Mouse (Mus musculus): ENCODE measurements at regions not wholly inside any gene's neighbourhood (a gene's known extent, or its start where the extent isn't known, plus 50 kb on each side); places are given as distances from the start of the nearest gene placed in this dataset.

- intact Hi-C loops (cut with DNase I) = no loop called here
- DNase-seq (ENCODE audit: extremely low spot score in 1 of 2, low spot score in 2 of 2) = no peak
These were observed 129.9 kb downstream of the Ndufa10 start for GRCm38 (mm10) chr1:92343768-92344167.

GRCm38 (mm10) chr1:92343161-92343598 lies 130.5 kb downstream of the Ndufa10 start:
- no peak for DNase-seq (ENCODE audit: extremely low spot score in 1 of 2, low spot score in 2 of 2)
- intact Hi-C loops (cut with DNase I) = no loop called here

DNA sequence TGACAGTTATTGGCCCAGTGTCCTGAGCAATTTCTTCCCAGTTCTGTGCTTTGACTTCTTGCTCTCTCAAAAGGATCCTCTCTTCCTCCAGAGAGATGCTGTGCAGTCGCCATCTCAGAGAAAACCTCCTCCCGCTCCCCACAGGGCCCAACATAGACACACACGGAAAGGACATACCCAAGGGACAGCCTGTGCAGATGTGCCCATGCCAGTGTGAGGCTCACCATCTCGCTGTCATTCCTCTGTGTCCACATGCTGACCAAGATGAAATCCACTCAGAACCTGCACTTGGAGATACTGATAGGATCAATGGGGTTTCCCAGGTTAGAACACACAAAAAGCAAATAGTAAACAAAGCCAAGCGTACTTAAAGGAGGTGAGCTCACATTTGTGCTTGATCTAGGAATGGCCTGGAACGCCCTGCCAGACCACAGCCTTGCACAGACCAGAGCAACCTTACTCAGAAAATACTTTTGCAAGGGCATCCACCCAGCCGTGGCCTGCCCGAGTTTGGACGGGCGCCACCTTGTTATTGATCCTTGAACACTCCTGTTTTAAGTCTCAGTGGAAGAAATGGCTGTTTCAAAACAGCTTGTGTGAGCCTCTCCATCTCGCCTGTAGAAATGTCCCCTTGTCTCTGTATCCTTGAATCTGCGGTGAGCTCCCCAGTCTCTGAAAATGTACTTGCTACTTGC lies 131.7 kb downstream of the Ndufa10 start:
- DNase-seq (ENCODE audit: extremely low spot score in 1 of 2, low spot score in 2 of 2) = peak in 1 of 2 experiments; percentile 24
- intact Hi-C loops (cut with DNase I) = no loop called here

DNA sequence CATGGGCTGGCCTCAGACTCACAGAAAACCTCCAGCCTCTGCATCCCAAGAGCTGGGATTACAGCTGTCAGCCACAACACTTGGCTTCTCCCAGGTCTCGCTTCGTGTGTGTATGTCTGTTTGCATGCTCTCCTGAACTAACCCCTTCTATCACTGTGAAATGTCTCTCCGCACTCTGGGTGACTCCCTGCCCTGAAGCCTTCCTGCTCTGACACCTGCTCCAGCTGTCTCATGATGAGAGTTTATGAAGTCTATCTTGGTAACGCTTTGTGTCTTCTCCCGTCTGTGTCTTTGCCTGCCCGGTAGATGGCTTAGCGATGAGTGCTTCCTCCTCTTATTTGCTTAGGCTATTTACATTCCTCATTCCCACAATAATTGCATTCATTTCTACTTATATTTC lies 133.0 kb downstream of the Ndufa10 start:
- DNase-seq (ENCODE audit: extremely low spot score in 1 of 2, low spot score in 2 of 2) = peak in 1 of 2 experiments; percentile 13
- intact Hi-C loops (cut with DNase I) = no loop called here

- intact Hi-C loops (cut with DNase I) = no loop called here
- DNase-seq (ENCODE audit: extremely low spot score in 1 of 2, low spot score in 2 of 2) = no peak
These were observed 135.1 kb downstream of the Ndufa10 start for GRCm38 (mm10) chr1:92338589-92338988.

DNA sequence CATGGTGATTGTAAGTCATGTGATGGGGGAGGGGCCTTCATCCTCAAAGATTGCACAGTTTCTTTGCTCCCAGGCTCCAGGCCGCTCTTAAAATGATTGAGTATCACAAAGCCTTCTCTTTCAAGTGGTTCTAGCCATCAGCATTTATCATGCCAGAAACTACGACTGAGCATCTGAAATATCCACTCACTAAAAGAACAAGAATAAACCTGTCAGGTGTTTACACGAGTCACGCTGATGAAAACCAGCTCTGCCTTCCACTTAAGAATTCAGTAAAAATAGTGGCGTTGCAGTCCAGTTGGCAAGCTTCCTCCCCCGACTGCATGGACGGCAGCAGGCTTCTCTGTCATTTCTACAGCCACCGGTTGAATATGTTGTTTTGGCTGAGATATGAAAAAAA lies 136.2 kb downstream of the Ndufa10 start:
- DNase-seq (ENCODE audit: extremely low spot score in 1 of 2, low spot score in 2 of 2) = no peak
- intact Hi-C loops (cut with DNase I) = no loop called here

- intact Hi-C loops (cut with DNase I) = no loop called here
- peak in 1 of 2 experiments; percentile 18 for DNase-seq (ENCODE audit: extremely low spot score in 1 of 2, low spot score in 2 of 2)
These were observed 136.7 kb upstream of the Hdac4 start for GRCm38 (mm10) chr1:92332248-92332584.

- intact Hi-C loops (cut with DNase I) = no loop called here
- DNase-seq (ENCODE audit: extremely low spot score in 1 of 2, low spot score in 2 of 2) = peak in 1 of 2 experiments; percentile 8
These were observed 136.2 kb upstream of the Hdac4 start for GRCm38 (mm10) chr1:92331559-92332247.

DNA sequence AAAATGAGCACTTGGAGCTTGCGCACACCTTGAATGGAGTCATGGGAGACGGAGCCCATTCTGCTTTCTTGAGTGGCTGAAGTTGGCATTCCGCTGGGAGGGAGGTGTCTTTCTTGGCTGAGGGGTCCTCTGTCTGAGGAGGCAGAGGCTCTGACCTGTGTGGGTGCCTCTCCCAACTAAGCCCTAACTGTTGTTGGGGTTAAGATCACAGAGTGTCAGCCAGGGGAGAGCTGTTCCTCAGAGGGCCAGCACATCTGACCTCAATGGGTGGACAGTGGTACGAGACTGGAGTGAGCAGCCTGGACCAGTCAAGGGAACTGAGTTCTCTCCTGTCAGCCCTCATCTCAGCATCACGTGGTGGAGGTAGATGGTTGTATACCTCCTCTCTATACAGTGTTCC lies 134.7 kb upstream of the Hdac4 start:
- intact Hi-C loops (cut with DNase I) = no loop called here
- DNase-seq (ENCODE audit: extremely low spot score in 1 of 2, low spot score in 2 of 2) = peak in 1 of 2 experiments; percentile 6

DNA sequence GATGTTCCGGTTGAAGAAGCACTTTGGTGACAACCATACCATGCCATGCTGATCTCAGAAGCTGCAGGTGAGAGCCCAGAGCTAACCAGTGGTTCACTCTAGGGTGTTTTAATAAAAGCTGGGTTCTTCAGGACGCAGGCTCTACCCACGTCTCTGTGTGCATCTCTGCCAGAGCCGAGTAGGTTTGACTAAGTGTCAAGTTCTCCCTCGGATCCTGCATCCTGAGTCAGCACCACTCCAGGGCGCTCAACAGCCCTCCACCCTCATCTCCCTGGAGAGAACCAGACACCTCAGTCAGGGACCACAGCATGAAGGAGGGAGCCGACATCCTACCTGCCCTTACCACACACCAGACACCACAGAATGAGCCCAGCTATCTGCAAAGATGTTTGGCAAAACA lies 134.0 kb upstream of the Hdac4 start:
- intact Hi-C loops (cut with DNase I) = no loop called here
- DNase-seq (ENCODE audit: extremely low spot score in 1 of 2, low spot score in 2 of 2) = peak in 1 of 2 experiments; percentile 12

GRCm38 (mm10) chr1:92327141-92327540 lies 131.6 kb upstream of the Hdac4 start:
- intact Hi-C loops (cut with DNase I) = no loop called here
- DNase-seq (ENCODE audit: extremely low spot score in 1 of 2, low spot score in 2 of 2) = peak in 1 of 2 experiments; percentile 2

- intact Hi-C loops (cut with DNase I) = no loop called here
- DNase-seq (ENCODE audit: extremely low spot score in 1 of 2, low spot score in 2 of 2) = no peak
These were observed 129.8 kb upstream of the Hdac4 start for GRCm38 (mm10) chr1:92325281-92325680.

GRCm38 (mm10) chr1:92324091-92324950 lies 128.8 kb upstream of the Hdac4 start:
- intact Hi-C loops (cut with DNase I) = no loop called here
- DNase-seq (ENCODE audit: extremely low spot score in 1 of 2, low spot score in 2 of 2) = peak in 1 of 2 experiments; percentile 22

DNA sequence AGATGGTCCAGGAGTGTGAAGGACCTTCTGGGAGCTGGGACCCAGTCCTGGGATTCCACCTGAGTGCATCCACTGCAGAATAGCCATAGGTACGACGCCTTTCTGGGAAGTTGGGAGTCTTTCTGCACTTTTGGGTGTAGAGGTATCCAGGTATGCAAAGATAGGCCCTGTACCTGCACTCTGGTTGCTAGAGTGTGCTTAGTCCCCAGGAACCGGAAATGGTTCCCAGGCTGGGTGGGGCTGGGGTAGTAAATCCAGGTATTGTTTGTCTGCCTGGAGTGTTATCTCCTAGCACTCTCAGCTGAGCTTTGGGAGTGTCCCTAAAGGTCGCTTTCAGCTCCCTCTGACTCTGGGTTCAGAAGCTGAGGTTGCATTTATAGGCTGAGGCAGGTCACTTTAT lies 121.6 kb upstream of the Hdac4 start:
- DNase-seq (ENCODE audit: extremely low spot score in 1 of 2, low spot score in 2 of 2) = peak in 1 of 2 experiments; percentile 7
- intact Hi-C loops (cut with DNase I) = no loop called here

GRCm38 (mm10) chr1:92316191-92316723 lies 120.8 kb upstream of the Hdac4 start:
- no peak for DNase-seq (ENCODE audit: extremely low spot score in 1 of 2, low spot score in 2 of 2)
- intact Hi-C loops (cut with DNase I) = no loop called here

- intact Hi-C loops (cut with DNase I) = no loop called here
- peak in 1 of 2 experiments; percentile 9 for DNase-seq (ENCODE audit: extremely low spot score in 1 of 2, low spot score in 2 of 2)
These were observed 117.6 kb upstream of the Hdac4 start for GRCm38 (mm10) chr1:92313001-92313597.

GRCm38 (mm10) chr1:92309883-92310282 lies 114.4 kb upstream of the Hdac4 start:
- no peak for DNase-seq (ENCODE audit: extremely low spot score in 1 of 2, low spot score in 2 of 2)
- intact Hi-C loops (cut with DNase I) = no loop called here

- intact Hi-C loops (cut with DNase I) = no loop called here
- DNase-seq (ENCODE audit: extremely low spot score in 1 of 2, low spot score in 2 of 2) = no peak
These were observed 113.9 kb upstream of the Hdac4 start for GRCm38 (mm10) chr1:92309381-92309780.

DNA sequence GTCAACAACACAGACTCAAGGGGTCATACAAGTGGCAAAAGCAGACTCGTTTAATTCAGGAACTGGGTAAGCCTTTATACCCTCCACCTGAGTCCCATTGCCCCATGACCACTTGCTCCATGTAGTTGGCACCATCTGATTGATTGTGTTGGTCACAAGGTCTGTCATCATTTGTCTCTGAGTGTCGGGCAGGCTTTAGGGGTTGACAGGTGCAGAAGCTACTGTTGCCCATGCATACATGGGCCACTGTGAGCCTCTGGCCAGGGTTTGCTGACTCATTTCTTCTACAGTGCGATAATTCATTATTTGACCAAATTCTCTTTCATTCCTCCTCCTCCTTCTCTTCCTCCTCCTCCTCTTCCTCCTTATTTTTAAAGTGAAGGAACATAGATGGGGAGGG lies 113.0 kb upstream of the Hdac4 start:
- DNase-seq (ENCODE audit: extremely low spot score in 1 of 2, low spot score in 2 of 2) = no peak
- intact Hi-C loops (cut with DNase I) = no loop called here
